Mouse (Mus musculus) E14TG2a.4 (cell line): ENCODE results near the gene Vmn2r116.
"Not testable (repeated sequence)": the region's sequence is repeated elsewhere in the genome, so short reads cannot be mapped to it uniquely, and the experiment has no call there.

Experiments used
- CTCF ChIP-seq: conservative IDR thresholded peaks from 2 replicates; pipeline ENCODE4 v1.5.1; 2014; ENCODE audit warnings: low read length
- NANOG ChIP-seq: IDR thresholded peaks from 2 replicates; pipeline ENCODE4 v1.6.1; 2014; ENCODE audit warnings: borderline replicate concordance, low read length, mixed read lengths
- POU5F1 ChIP-seq: IDR thresholded peaks from 2 replicates; pipeline ENCODE4 v1.6.1; 2014; ENCODE audit warnings: low read length, borderline replicate concordance

DNA sequence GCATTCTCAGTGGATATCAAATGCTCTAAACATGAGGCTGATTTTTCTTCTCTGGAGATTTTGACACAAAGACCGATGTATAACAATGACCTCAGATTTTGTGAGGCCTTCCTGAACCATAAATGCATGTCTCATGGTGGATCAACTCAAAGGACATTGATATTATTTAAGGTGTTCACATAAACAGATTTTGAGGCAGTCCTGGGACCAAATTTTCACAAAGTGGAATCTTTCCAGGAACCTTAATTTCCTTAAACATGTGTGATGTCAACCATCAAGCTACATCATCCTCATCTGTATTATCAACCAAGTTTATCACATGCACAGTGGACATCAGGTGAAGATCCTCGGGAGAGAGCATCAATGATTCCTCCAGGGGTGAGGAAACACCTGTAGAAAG lies 41.0 kb upstream of the Vmn2r116 start, which contains the start of gene Vmn2r115:
- TF ChIP-seq CTCF, NANOG, POU5F1: not testable (repeated sequence)
